Mouse (Mus musculus): ENCODE results near the gene Creb1. TPM values are rescaled to one million over a fixed set of nuclear protein-coding genes. Genes with fewer than 3 reads are reported as not detected.
A peak's percentile ranks its signal among the peaks of the same experiment; 100 is the strongest.

Gene Creb1
- 56.7 and 70.8 TPM in 2 replicates for polyA plus RNA-seq (2014; fragmentation: Nextera tagmentation; extraction: Ambion mirVana)

GRCm38 (mm10) chr1:64532589-64533470 is at the start of gene Creb1:
TSS of gene Creb1 (plus strand) at chr1:64532645.
- under 1% methylated on average over 64 of the region's 119 CpGs for WGBS
- Histone ChIP-seq H3K36me3 (ENCODE audit: control insufficient read depth, insufficient read depth, low read length) (no peaks in the 10 kb centered on the region), H3K4me1 (ENCODE audit: control insufficient read depth, insufficient read depth, low read length) (peaks cover 20% of the 10 kb centered on the region), H3K27ac (ENCODE audit: low read depth, low read length) (peak within 1 kb of the TSS; percentile 100), H3K9me3 (replicated peaks; ENCODE audit: control insufficient read depth, low read length) (no peaks in the 10 kb centered on the region), H3K4me2 (ENCODE audit: low read length) (peak within 1 kb of the TSS; percentile 95), H3K27me3 (replicated peaks; ENCODE audit: control insufficient read depth, insufficient read depth, low read length) (no peaks in the 10 kb centered on the region), H3K9ac (ENCODE audit: low read length) (peak within 1 kb of the TSS; percentile 99), H3K4me3 (ENCODE audit: low read depth, low read length) (peak within 1 kb of the TSS; percentile 80)
- ATAC-seq (peak; percentile 98), DNase-seq (ENCODE audit: low spot score) (peak; percentile 98)

- no peaks in the 10 kb centered on the region for H3K4me1 ChIP-seq (ENCODE audit: control insufficient read depth, insufficient read depth, low read length)
- H3K27me3 ChIP-seq (replicated peaks; ENCODE audit: control insufficient read depth, insufficient read depth, low read length): no peaks in the 10 kb centered on the region
- H3K4me2 ChIP-seq (ENCODE audit: low read length): no peak overlapping the region
- no peaks in the 10 kb centered on the region for H3K36me3 ChIP-seq (ENCODE audit: control insufficient read depth, insufficient read depth, low read length)
- no peak overlapping the region for H3K4me3 ChIP-seq (ENCODE audit: low read depth, low read length)
- DNase-seq (ENCODE audit: low spot score) (no peak), ATAC-seq (no peak)
- H3K9ac ChIP-seq (ENCODE audit: low read length): no peak overlapping the region
- H3K9me3 ChIP-seq (replicated peaks; ENCODE audit: control insufficient read depth, low read length): no peaks in the 10 kb centered on the region
- H3K27ac ChIP-seq (ENCODE audit: low read depth, low read length): no peak overlapping the region
- 26% methylated on average over 4 of the region's 4 CpGs for WGBS
Observed at GRCm38 (mm10) chr1:64488521-64489029, 43.9 kb upstream of the Creb1 start.

GRCm38 (mm10) chr1:64496803-64497202 is 35.6 kb upstream of the Creb1 start:
- ATAC-seq (no peak), DNase-seq (ENCODE audit: low spot score) (no peak)
- no peak overlapping the region for H3K9ac ChIP-seq (ENCODE audit: low read length)
- no peaks in the 10 kb centered on the region for H3K27me3 ChIP-seq (replicated peaks; ENCODE audit: control insufficient read depth, insufficient read depth, low read length)
- H3K27ac ChIP-seq (ENCODE audit: low read depth, low read length): no peak overlapping the region
- no peaks in the 10 kb centered on the region for H3K9me3 ChIP-seq (replicated peaks; ENCODE audit: control insufficient read depth, low read length)
- H3K36me3 ChIP-seq (ENCODE audit: control insufficient read depth, insufficient read depth, low read length): no peaks in the 10 kb centered on the region
- H3K4me2 ChIP-seq (ENCODE audit: low read length): no peak overlapping the region
- H3K4me1 ChIP-seq (ENCODE audit: control insufficient read depth, insufficient read depth, low read length): no peaks in the 10 kb centered on the region
- no peak overlapping the region for H3K4me3 ChIP-seq (ENCODE audit: low read depth, low read length)

GRCm38 (mm10) chr1:64501382-64502140 is 30.9 kb upstream of the Creb1 start:
- Histone ChIP-seq H3K36me3 (ENCODE audit: control insufficient read depth, insufficient read depth, low read length) (no peaks in the 10 kb centered on the region), H3K27me3 (replicated peaks; ENCODE audit: control insufficient read depth, insufficient read depth, low read length) (no peaks in the 10 kb centered on the region), H3K4me2 (ENCODE audit: low read length) (no peak overlapping the region), H3K9me3 (replicated peaks; ENCODE audit: control insufficient read depth, low read length) (no peaks in the 10 kb centered on the region), H3K4me3 (ENCODE audit: low read depth, low read length) (no peak overlapping the region), H3K4me1 (ENCODE audit: control insufficient read depth, insufficient read depth, low read length) (no peaks in the 10 kb centered on the region), H3K27ac (ENCODE audit: low read depth, low read length) (no peak overlapping the region), H3K9ac (ENCODE audit: low read length) (no peak overlapping the region)
- ATAC-seq (no peak), DNase-seq (ENCODE audit: low spot score) (no peak)

- H3K4me1 ChIP-seq (ENCODE audit: control insufficient read depth, insufficient read depth, low read length): no peaks in the 10 kb centered on the region
- no peak for ATAC-seq
- H3K4me2 ChIP-seq (ENCODE audit: low read length): no peak overlapping the region
- H3K4me3 ChIP-seq (ENCODE audit: low read depth, low read length): no peak overlapping the region
- H3K27ac ChIP-seq (ENCODE audit: low read depth, low read length): no peak overlapping the region
- H3K9ac ChIP-seq (ENCODE audit: low read length): no peak overlapping the region
- H3K36me3 ChIP-seq (ENCODE audit: control insufficient read depth, insufficient read depth, low read length): no peaks in the 10 kb centered on the region
- DNase-seq (ENCODE audit: low spot score): no peak
- H3K9me3 ChIP-seq (replicated peaks; ENCODE audit: control insufficient read depth, low read length): no peaks in the 10 kb centered on the region
- 86% methylated on average over 7 of the region's 7 CpGs for WGBS
- H3K27me3 ChIP-seq (replicated peaks; ENCODE audit: control insufficient read depth, insufficient read depth, low read length): no peaks in the 10 kb centered on the region
Observed at GRCm38 (mm10) chr1:64508479-64509096, 23.9 kb upstream of the Creb1 start.

GRCm38 (mm10) chr1:64509678-64510077 is 22.8 kb upstream of the Creb1 start:
- H3K4me1 ChIP-seq (ENCODE audit: control insufficient read depth, insufficient read depth, low read length): no peaks in the 10 kb centered on the region
- no peak overlapping the region for H3K27ac ChIP-seq (ENCODE audit: low read depth, low read length)
- ATAC-seq (no peak), DNase-seq (ENCODE audit: low spot score) (peak; percentile 12)
- H3K4me3 ChIP-seq (ENCODE audit: low read depth, low read length): no peak overlapping the region
- no peaks in the 10 kb centered on the region for H3K9me3 ChIP-seq (replicated peaks; ENCODE audit: control insufficient read depth, low read length)
- no peak overlapping the region for H3K9ac ChIP-seq (ENCODE audit: low read length)
- WGBS: 50% methylated on average over 1 of the region's 1 CpGs
- no peaks in the 10 kb centered on the region for H3K36me3 ChIP-seq (ENCODE audit: control insufficient read depth, insufficient read depth, low read length)
- H3K4me2 ChIP-seq (ENCODE audit: low read length): no peak overlapping the region
- H3K27me3 ChIP-seq (replicated peaks; ENCODE audit: control insufficient read depth, insufficient read depth, low read length): no peaks in the 10 kb centered on the region

GRCm38 (mm10) chr1:64514184-64514583 is 18.3 kb upstream of the Creb1 start:
- H3K9ac ChIP-seq (ENCODE audit: low read length): no peak overlapping the region
- H3K4me2 ChIP-seq (ENCODE audit: low read length): no peak overlapping the region
- H3K9me3 ChIP-seq (replicated peaks; ENCODE audit: control insufficient read depth, low read length): no peaks in the 10 kb centered on the region
- no peaks in the 10 kb centered on the region for H3K27me3 ChIP-seq (replicated peaks; ENCODE audit: control insufficient read depth, insufficient read depth, low read length)
- DNase-seq (ENCODE audit: low spot score) (no peak), ATAC-seq (no peak)
- no peaks in the 10 kb centered on the region for H3K36me3 ChIP-seq (ENCODE audit: control insufficient read depth, insufficient read depth, low read length)
- no peak overlapping the region for H3K4me3 ChIP-seq (ENCODE audit: low read depth, low read length)
- 87% methylated on average over 7 of the region's 7 CpGs for WGBS
- H3K4me1 ChIP-seq (ENCODE audit: control insufficient read depth, insufficient read depth, low read length): no peaks in the 10 kb centered on the region
- no peak overlapping the region for H3K27ac ChIP-seq (ENCODE audit: low read depth, low read length)

- no peak overlapping the region for H3K4me2 ChIP-seq (ENCODE audit: low read length)
- no peaks in the 10 kb centered on the region for H3K4me1 ChIP-seq (ENCODE audit: control insufficient read depth, insufficient read depth, low read length)
- ATAC-seq (no peak), DNase-seq (ENCODE audit: low spot score) (no peak)
- 78% methylated on average over 3 of the region's 3 CpGs for WGBS
- H3K4me3 ChIP-seq (ENCODE audit: low read depth, low read length): no peak overlapping the region
- no peaks in the 10 kb centered on the region for H3K36me3 ChIP-seq (ENCODE audit: control insufficient read depth, insufficient read depth, low read length)
- no peaks in the 10 kb centered on the region for H3K27me3 ChIP-seq (replicated peaks; ENCODE audit: control insufficient read depth, insufficient read depth, low read length)
- no peak overlapping the region for H3K9ac ChIP-seq (ENCODE audit: low read length)
- H3K9me3 ChIP-seq (replicated peaks; ENCODE audit: control insufficient read depth, low read length): no peaks in the 10 kb centered on the region
- no peak overlapping the region for H3K27ac ChIP-seq (ENCODE audit: low read depth, low read length)
Observed at GRCm38 (mm10) chr1:64516593-64516992, 15.9 kb upstream of the Creb1 start.

Data from forebrain, embryonic 14.5 days (tissue).